Mouse (Mus musculus) B cell, adult (primary cell): ENCODE measurements around the gene Gm12117. TPM values are rescaled to one million over a fixed set of nuclear protein-coding genes. Genes with fewer than 3 reads are reported as not detected.

Experiments
- total RNA-seq: library from RNA; stranded (reverse); gene quantifications from 4 replicates; pipeline ENCODE4 v1.2.4, GENCODE M21; 2023; ENCODE audit not compliant: inconsistent age

Gene Gm12117
- total RNA-seq: not detected in 4 replicates

DNA sequence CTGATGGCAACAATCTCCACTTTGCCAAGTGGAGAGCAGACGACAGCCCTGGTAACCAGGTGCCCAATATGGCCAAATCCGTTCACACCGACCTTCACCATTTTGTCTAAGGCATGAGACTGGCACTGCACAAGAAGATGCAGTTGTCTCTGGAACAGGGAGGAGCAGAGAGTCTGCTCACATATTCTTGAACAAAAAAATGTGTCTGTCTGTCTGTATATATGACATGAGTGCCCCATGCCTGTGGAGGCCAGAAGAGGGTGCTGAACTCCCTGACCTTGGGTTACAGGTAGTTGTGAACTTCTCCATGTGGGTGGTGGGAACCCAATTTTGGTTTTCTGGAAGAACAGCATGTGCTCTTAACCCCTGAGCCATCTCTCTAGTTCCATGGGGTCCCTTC is at the start of gene Gm12117:
Gene Gm12117 (minus strand): TSS at position 101 of the 400 bp plus-strand sequence.

Other genes with a start within 250 kb of the Gm12117 start
- not detected in 4 replicates for gene Fgf18, start 129.3 kb downstream of the Gm12117 start, total RNA-seq
- gene Npm1, start 113.5 kb downstream of the Gm12117 start, total RNA-seq: 528 to 593 TPM (median 540 TPM) in 4 replicates
- gene Tlx3, start 73.1 kb downstream of the Gm12117 start, total RNA-seq: not detected in 4 replicates
- not detected in 4 replicates for gene Ranbp17, start 237.0 kb upstream of the Gm12117 start, total RNA-seq